Mouse (Mus musculus): Measurements from ENCODE around the gene Caly. TPM values are rescaled to one million over a fixed set of nuclear protein-coding genes. Genes with fewer than 3 reads are reported as not detected.

The Caly gene
- polyA plus RNA-seq, 1 experiment from 2014 or later, result not detected

GRCm38 (mm10) chr7:140116329-140117054 lies 34.1 kb upstream of the Caly start, which contains the start of gene Echs1:
TSS of gene Echs1 (minus strand) at chr7:140116476.
- H3K27me3 ChIP-seq (ENCODE audit: control insufficient read depth, insufficient read depth, low read depth, low read length), result no peaks in the 10 kb centered on the region
- 3% methylated on average over 28 of the region's 28 CpGs for WGBS (ENCODE audit: insufficient replicate concordance)
- H3K4me2 ChIP-seq (ENCODE audit: low read depth, low read length), result peak within 1 kb of the TSS; percentile 96
- peak; percentile 97 for ATAC-seq (ENCODE audit: low read depth)
- H3K4me1 ChIP-seq (ENCODE audit: control insufficient read depth, low read depth, low read length), result peaks cover 15% of the 10 kb centered on the region
- H3K27ac ChIP-seq (ENCODE audit: low read length), result peak within 1 kb of the TSS; percentile 94
- peaks cover 4% of the 10 kb centered on the region; the same call in 1 of the 2 replicates for H3K36me3 ChIP-seq (ENCODE audit: control insufficient read depth, insufficient read depth)
- H3K9ac ChIP-seq (ENCODE audit: low read depth, low read length), result peak within 1 kb of the TSS; percentile 80
- H3K9me3 ChIP-seq (replicated peaks; ENCODE audit: control insufficient read depth, low read length), result no peaks in the 10 kb centered on the region
- H3K4me3 ChIP-seq (ENCODE audit: low read depth, low read length), result peak within 1 kb of the TSS; percentile 80

DNA sequence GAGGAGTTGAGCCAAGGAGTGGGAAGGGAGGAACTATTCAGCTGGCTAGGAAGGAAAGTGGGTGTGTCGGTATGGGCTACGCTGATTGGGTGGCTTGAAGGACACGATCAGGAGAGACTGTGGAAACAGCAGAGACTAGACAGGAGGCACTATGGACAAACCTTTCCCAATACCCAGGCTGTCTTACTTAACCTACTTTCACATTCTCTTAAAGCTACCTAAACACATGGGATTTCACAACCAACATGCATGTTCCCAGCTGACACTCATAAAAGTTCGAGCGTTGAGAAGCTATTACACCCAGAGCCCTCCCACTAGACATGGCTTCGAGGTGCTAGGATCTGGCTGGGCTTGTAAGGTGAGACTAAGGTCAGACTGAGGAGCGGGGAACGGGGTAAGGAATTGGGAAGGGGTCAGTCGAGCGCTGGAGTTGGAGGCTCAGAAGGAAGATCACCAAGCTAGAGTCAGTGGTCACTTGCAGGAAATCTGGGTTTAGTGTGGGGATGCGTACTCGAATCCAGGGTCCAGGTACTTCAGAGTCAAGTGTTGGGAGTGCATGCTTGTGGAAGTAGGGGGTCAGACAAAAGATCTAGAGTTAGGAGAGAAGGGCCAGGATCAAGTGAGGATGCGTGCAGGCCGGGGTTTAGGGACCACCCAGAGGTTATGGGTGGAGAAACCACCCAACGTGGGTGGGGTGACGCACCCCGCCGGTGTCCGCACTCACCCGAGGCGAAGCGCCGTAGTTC lies 33.4 kb upstream of the Caly start, which contains the start of gene Paox:
Gene Paox (plus strand): TSS at position 217 of the 746 bp plus-strand sequence.
- no peaks in the 10 kb centered on the region for H3K9me3 ChIP-seq (replicated peaks; ENCODE audit: control insufficient read depth, low read length)
- H3K4me3 ChIP-seq (ENCODE audit: low read depth, low read length), result peak within 1 kb of the TSS; percentile 80
- peak within 1 kb of the TSS; percentile 94 for H3K27ac ChIP-seq (ENCODE audit: low read length)
- 2% methylated on average over 23 of the region's 23 CpGs for WGBS (ENCODE audit: insufficient replicate concordance)
- H3K9ac ChIP-seq (ENCODE audit: low read depth, low read length), result peak within 1 kb of the TSS; percentile 80
- no peaks in the 10 kb centered on the region for H3K27me3 ChIP-seq (ENCODE audit: control insufficient read depth, insufficient read depth, low read depth, low read length)
- peak within 1 kb of the TSS; percentile 96 for H3K4me2 ChIP-seq (ENCODE audit: low read depth, low read length)
- H3K4me1 ChIP-seq (ENCODE audit: control insufficient read depth, low read depth, low read length), result peaks cover 15% of the 10 kb centered on the region
- H3K36me3 ChIP-seq (ENCODE audit: control insufficient read depth, insufficient read depth), result peaks cover 7% of the 10 kb centered on the region; the same call in 1 of the 2 replicates
- peak; percentile 74 for ATAC-seq (ENCODE audit: low read depth)

DNA sequence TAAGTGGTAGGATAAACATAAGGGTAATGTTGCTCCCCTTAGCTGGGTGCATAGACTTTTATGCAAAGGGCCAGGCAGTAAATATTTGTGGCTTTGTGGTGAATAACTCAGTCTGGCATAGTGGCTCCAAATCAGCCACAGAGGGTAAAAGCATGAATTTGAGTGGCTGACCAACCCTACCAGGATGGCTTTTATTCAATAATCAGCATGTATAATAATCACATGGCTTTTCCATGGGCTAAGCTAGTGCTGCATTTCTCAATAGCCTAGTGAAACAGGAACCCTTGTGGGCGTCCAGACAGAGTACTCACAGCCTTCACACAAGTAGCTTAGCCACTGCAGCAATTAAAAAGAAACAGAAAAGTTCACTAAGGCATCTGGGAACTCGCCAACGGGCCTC lies 29.6 kb upstream of the Caly start:
- Histone ChIP-seq H3K9ac (ENCODE audit: low read depth, low read length) (no peak overlapping the region), H3K4me2 (ENCODE audit: low read depth, low read length) (no peak overlapping the region), H3K36me3 (ENCODE audit: control insufficient read depth, insufficient read depth) (peaks cover 10% of the 10 kb centered on the region), H3K4me1 (ENCODE audit: control insufficient read depth, low read depth, low read length) (peaks cover 10% of the 10 kb centered on the region), H3K4me3 (ENCODE audit: low read depth, low read length) (no peak overlapping the region), H3K27me3 (ENCODE audit: control insufficient read depth, insufficient read depth, low read depth, low read length) (no peaks in the 10 kb centered on the region), H3K9me3 (replicated peaks; ENCODE audit: control insufficient read depth, low read length) (no peaks in the 10 kb centered on the region), H3K27ac (ENCODE audit: low read length) (no peak overlapping the region)
- no peak for ATAC-seq (ENCODE audit: low read depth)
- 33% methylated on average over 3 of the region's 3 CpGs for WGBS (ENCODE audit: insufficient replicate concordance)

- no peak for ATAC-seq (ENCODE audit: low read depth)
- Histone ChIP-seq H3K36me3 (ENCODE audit: control insufficient read depth, insufficient read depth) (no peaks in the 10 kb centered on the region; the same call in 1 of the 2 replicates), H3K27me3 (ENCODE audit: control insufficient read depth, insufficient read depth, low read depth, low read length) (no peaks in the 10 kb centered on the region), H3K9me3 (replicated peaks; ENCODE audit: control insufficient read depth, low read length) (no peaks in the 10 kb centered on the region), H3K4me3 (ENCODE audit: low read depth, low read length) (no peak overlapping the region), H3K27ac (ENCODE audit: low read length) (no peak overlapping the region), H3K4me1 (ENCODE audit: control insufficient read depth, low read depth, low read length) (peaks cover 2% of the 10 kb centered on the region), H3K4me2 (ENCODE audit: low read depth, low read length) (no peak overlapping the region), H3K9ac (ENCODE audit: low read depth, low read length) (no peak overlapping the region)
- 65% methylated on average over 4 of the region's 4 CpGs for WGBS (ENCODE audit: insufficient replicate concordance)
Measured at GRCm38 (mm10) chr7:140104009-140104408, 21.7 kb upstream of the Caly start.

- H3K27ac ChIP-seq (ENCODE audit: low read length), result no peak within 1 kb of the TSS
- H3K27me3 ChIP-seq (ENCODE audit: control insufficient read depth, insufficient read depth, low read depth, low read length), result no peaks in the 10 kb centered on the region
- WGBS (ENCODE audit: insufficient replicate concordance), result 2% methylated on average over 30 of the region's 30 CpGs
- H3K36me3 ChIP-seq (ENCODE audit: control insufficient read depth, insufficient read depth), result no peaks in the 10 kb centered on the region
- H3K4me1 ChIP-seq (ENCODE audit: control insufficient read depth, low read depth, low read length), result peaks cover 2% of the 10 kb centered on the region
- H3K9me3 ChIP-seq (replicated peaks; ENCODE audit: control insufficient read depth, low read length), result no peaks in the 10 kb centered on the region
- ATAC-seq (ENCODE audit: low read depth), result peak; percentile 89
- H3K9ac ChIP-seq (ENCODE audit: low read depth, low read length), result peak within 1 kb of the TSS; percentile 51
- H3K4me2 ChIP-seq (ENCODE audit: low read depth, low read length), result peak within 1 kb of the TSS; percentile 76
- H3K4me3 ChIP-seq (ENCODE audit: low read depth, low read length), result peak within 1 kb of the TSS; percentile 57
Measured at GRCm38 (mm10) chr7:140101993-140102860, 19.9 kb upstream of the Caly start, which contains the start of gene Fuom. TSS of gene Fuom (minus strand) at chr7:140102441.

- H3K4me1 ChIP-seq (ENCODE audit: control insufficient read depth, low read depth, low read length), result peaks cover 2% of the 10 kb centered on the region
- H3K27me3 ChIP-seq (ENCODE audit: control insufficient read depth, insufficient read depth, low read depth, low read length), result no peaks in the 10 kb centered on the region
- WGBS (ENCODE audit: insufficient replicate concordance), result 74% methylated on average over 10 of the region's 10 CpGs
- no peaks in the 10 kb centered on the region for H3K9me3 ChIP-seq (replicated peaks; ENCODE audit: control insufficient read depth, low read length)
- H3K4me3 ChIP-seq (ENCODE audit: low read depth, low read length), result no peak overlapping the region
- no peaks in the 10 kb centered on the region for H3K36me3 ChIP-seq (ENCODE audit: control insufficient read depth, insufficient read depth)
- H3K9ac ChIP-seq (ENCODE audit: low read depth, low read length), result no peak overlapping the region
- H3K4me2 ChIP-seq (ENCODE audit: low read depth, low read length), result peak overlapping the region; percentile 76
- no peak overlapping the region for H3K27ac ChIP-seq (ENCODE audit: low read length)
- no peak for ATAC-seq (ENCODE audit: low read depth)
Measured at GRCm38 (mm10) chr7:140101498-140101897, 19.1 kb upstream of the Caly start.

DNA sequence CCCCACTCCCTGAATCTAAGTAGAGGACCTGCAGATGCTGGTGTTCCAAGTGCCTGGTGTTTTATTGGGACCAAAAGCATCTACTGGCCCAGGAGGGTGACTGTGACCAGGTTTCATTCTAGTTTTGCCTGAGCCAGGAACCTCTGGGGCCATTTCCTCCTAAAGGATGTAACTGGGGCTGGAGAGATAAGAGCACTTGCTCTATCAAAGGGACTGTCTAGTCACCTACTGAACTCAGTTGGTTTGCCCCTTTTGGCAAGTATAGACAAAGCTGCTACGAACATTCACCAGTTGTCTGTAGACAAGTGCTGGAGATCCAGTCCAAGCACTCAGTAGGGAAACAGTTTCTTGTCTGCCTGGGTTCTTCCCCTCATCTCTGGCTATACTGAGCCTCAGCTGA lies 16.1 kb upstream of the Caly start:
- no peaks in the 10 kb centered on the region for H3K9me3 ChIP-seq (replicated peaks; ENCODE audit: control insufficient read depth, low read length)
- no peak overlapping the region for H3K9ac ChIP-seq (ENCODE audit: low read depth, low read length)
- no peak overlapping the region for H3K4me3 ChIP-seq (ENCODE audit: low read depth, low read length)
- peaks cover 2% of the 10 kb centered on the region for H3K4me1 ChIP-seq (ENCODE audit: control insufficient read depth, low read depth, low read length)
- no peak overlapping the region for H3K27ac ChIP-seq (ENCODE audit: low read length)
- 40% methylated on average over 1 of the region's 1 CpGs for WGBS (ENCODE audit: insufficient replicate concordance)
- H3K36me3 ChIP-seq (ENCODE audit: control insufficient read depth, insufficient read depth), result no peaks in the 10 kb centered on the region
- H3K4me2 ChIP-seq (ENCODE audit: low read depth, low read length), result no peak overlapping the region
- ATAC-seq (ENCODE audit: low read depth), result no peak
- no peaks in the 10 kb centered on the region for H3K27me3 ChIP-seq (ENCODE audit: control insufficient read depth, insufficient read depth, low read depth, low read length)

- Histone ChIP-seq H3K9ac (ENCODE audit: low read depth, low read length) (no peak overlapping the region), H3K4me1 (ENCODE audit: control insufficient read depth, low read depth, low read length) (no peaks in the 10 kb centered on the region), H3K27ac (ENCODE audit: low read length) (no peak overlapping the region), H3K4me3 (ENCODE audit: low read depth, low read length) (no peak overlapping the region), H3K9me3 (replicated peaks; ENCODE audit: control insufficient read depth, low read length) (no peaks in the 10 kb centered on the region), H3K27me3 (ENCODE audit: control insufficient read depth, insufficient read depth, low read depth, low read length) (no peaks in the 10 kb centered on the region), H3K36me3 (ENCODE audit: control insufficient read depth, insufficient read depth) (no peaks in the 10 kb centered on the region), H3K4me2 (ENCODE audit: low read depth, low read length) (no peak overlapping the region)
- ATAC-seq (ENCODE audit: low read depth), result no peak
Measured at GRCm38 (mm10) chr7:140096055-140096454, 13.7 kb upstream of the Caly start.
